Mouse (Mus musculus): ENCODE data around the gene Gm17545. TPM values are rescaled to one million over a fixed set of nuclear protein-coding genes. Genes with fewer than 3 reads are reported as not detected.

Gene Gm17545
- polyA plus RNA-seq, 1 experiment from 2014 or later: not detected

GRCm38 (mm10) chr9:22452697-22453096, 1.4 kb upstream of the Gm17545 start:
- H3K27me3 ChIP-seq (ENCODE audit: insufficient read depth, low read length): no peaks in the 10 kb centered on the region
- WGBS: 80% methylated on average over 10 of the region's 10 CpGs
- no peak overlapping the region for H3K9ac ChIP-seq (ENCODE audit: low read depth, low read length)
- peaks cover 80% of the 10 kb centered on the region for H3K36me3 ChIP-seq (ENCODE audit: insufficient read depth, low read length)
- no peak overlapping the region for H3K4me3 ChIP-seq (replicated peaks; ENCODE audit: low read depth, low read length)
- DNase-seq (ENCODE audit: low spot score): no peak
- no peaks in the 10 kb centered on the region for H3K4me1 ChIP-seq (replicated peaks; ENCODE audit: insufficient read depth, low read length)
- H3K27ac ChIP-seq: no peak overlapping the region
- no peak for ATAC-seq (replicated peaks; ENCODE audit: low FRiP score, low read depth)
- H3K9me3 ChIP-seq (replicated peaks; ENCODE audit: low read length): no peaks in the 10 kb centered on the region
- no peak for TF ChIP-seq CTCF (IDR thresholded peaks at IDR 0.05; ENCODE audit: low read depth)
- H3K4me2 ChIP-seq (ENCODE audit: low read length): no peak overlapping the region

GRCm38 (mm10) chr9:22453501-22453924, 577 bp upstream of the Gm17545 start:
- ATAC-seq (replicated peaks; ENCODE audit: low FRiP score, low read depth) (no peak), DNase-seq (ENCODE audit: low spot score) (no peak)
- Histone ChIP-seq H3K27me3 (ENCODE audit: insufficient read depth, low read length) (no peaks in the 10 kb centered on the region), H3K4me3 (replicated peaks; ENCODE audit: low read depth, low read length) (no peak overlapping the region), H3K4me1 (replicated peaks; ENCODE audit: insufficient read depth, low read length) (no peaks in the 10 kb centered on the region), H3K9me3 (replicated peaks; ENCODE audit: low read length) (no peaks in the 10 kb centered on the region), H3K4me2 (ENCODE audit: low read length) (no peak overlapping the region), H3K9ac (ENCODE audit: low read depth, low read length) (no peak overlapping the region), H3K27ac (no peak overlapping the region), H3K36me3 (ENCODE audit: insufficient read depth, low read length) (peaks cover 73% of the 10 kb centered on the region)
- WGBS: 90% methylated on average over 10 of the region's 10 CpGs
- no peak for TF ChIP-seq CTCF (IDR thresholded peaks at IDR 0.05; ENCODE audit: low read depth)

GRCm38 (mm10) chr9:22455041-22455440, 951 bp downstream of the Gm17545 start:
- Histone ChIP-seq H3K4me2 (ENCODE audit: low read length) (no peak overlapping the region), H3K4me3 (replicated peaks; ENCODE audit: low read depth, low read length) (no peak overlapping the region), H3K4me1 (replicated peaks; ENCODE audit: insufficient read depth, low read length) (no peaks in the 10 kb centered on the region), H3K27ac (no peak overlapping the region), H3K27me3 (ENCODE audit: insufficient read depth, low read length) (no peaks in the 10 kb centered on the region), H3K9ac (ENCODE audit: low read depth, low read length) (no peak overlapping the region), H3K9me3 (replicated peaks; ENCODE audit: low read length) (no peaks in the 10 kb centered on the region), H3K36me3 (ENCODE audit: insufficient read depth, low read length) (peaks cover 63% of the 10 kb centered on the region)
- no peak for DNase-seq (ENCODE audit: low spot score)
- no peak for ATAC-seq (replicated peaks; ENCODE audit: low FRiP score, low read depth)
- TF ChIP-seq CTCF (IDR thresholded peaks at IDR 0.05; ENCODE audit: low read depth): peak; percentile 24; the same call in 1 of the 2 replicates

- Histone ChIP-seq H3K27me3 (ENCODE audit: insufficient read depth, low read length) (no peaks in the 10 kb centered on the region), H3K4me2 (ENCODE audit: low read length) (no peak overlapping the region), H3K4me3 (replicated peaks; ENCODE audit: low read depth, low read length) (no peak overlapping the region), H3K9me3 (replicated peaks; ENCODE audit: low read length) (no peaks in the 10 kb centered on the region), H3K36me3 (ENCODE audit: insufficient read depth, low read length) (peaks cover 47% of the 10 kb centered on the region), H3K4me1 (replicated peaks; ENCODE audit: insufficient read depth, low read length) (no peaks in the 10 kb centered on the region), H3K9ac (ENCODE audit: low read depth, low read length) (no peak overlapping the region), H3K27ac (no peak overlapping the region)
- ATAC-seq (replicated peaks; ENCODE audit: low FRiP score, low read depth): no peak
- no peak for TF ChIP-seq CTCF (IDR thresholded peaks at IDR 0.05; ENCODE audit: low read depth)
- WGBS: 88% methylated on average over 11 of the region's 11 CpGs
- no peak for DNase-seq (ENCODE audit: low spot score)
These were observed 3.2 kb downstream of the Gm17545 start for GRCm38 (mm10) chr9:22457142-22457835.

- H3K27ac ChIP-seq: no peak overlapping the region
- no peaks in the 10 kb centered on the region for H3K4me1 ChIP-seq (replicated peaks; ENCODE audit: insufficient read depth, low read length)
- no peak overlapping the region for H3K9ac ChIP-seq (ENCODE audit: low read depth, low read length)
- WGBS: 90% methylated on average over 3 of the region's 3 CpGs
- no peaks in the 10 kb centered on the region for H3K9me3 ChIP-seq (replicated peaks; ENCODE audit: low read length)
- no peaks in the 10 kb centered on the region for H3K27me3 ChIP-seq (ENCODE audit: insufficient read depth, low read length)
- no peak overlapping the region for H3K4me3 ChIP-seq (replicated peaks; ENCODE audit: low read depth, low read length)
- ATAC-seq (replicated peaks; ENCODE audit: low FRiP score, low read depth) (no peak), DNase-seq (ENCODE audit: low spot score) (no peak)
- no peak overlapping the region for H3K4me2 ChIP-seq (ENCODE audit: low read length)
- H3K36me3 ChIP-seq (ENCODE audit: insufficient read depth, low read length): peaks cover 8% of the 10 kb centered on the region; the same call in 1 of the 2 replicates
- no peak for TF ChIP-seq CTCF (IDR thresholded peaks at IDR 0.05; ENCODE audit: low read depth)
These were observed 7.9 kb downstream of the Gm17545 start for GRCm38 (mm10) chr9:22461946-22462345.

- DNase-seq (ENCODE audit: low spot score) (no peak), ATAC-seq (replicated peaks; ENCODE audit: low FRiP score, low read depth) (no peak)
- no peaks in the 10 kb centered on the region for H3K4me1 ChIP-seq (replicated peaks; ENCODE audit: insufficient read depth, low read length)
- no peaks in the 10 kb centered on the region for H3K9me3 ChIP-seq (replicated peaks; ENCODE audit: low read length)
- no peaks in the 10 kb centered on the region for H3K27me3 ChIP-seq (ENCODE audit: insufficient read depth, low read length)
- H3K4me3 ChIP-seq (replicated peaks; ENCODE audit: low read depth, low read length): no peak overlapping the region
- H3K36me3 ChIP-seq (ENCODE audit: insufficient read depth, low read length): no peaks in the 10 kb centered on the region
- H3K9ac ChIP-seq (ENCODE audit: low read depth, low read length): no peak overlapping the region
- 90% methylated on average over 5 of the region's 5 CpGs for WGBS
- TF ChIP-seq CTCF (IDR thresholded peaks at IDR 0.05; ENCODE audit: low read depth): no peak
- H3K27ac ChIP-seq: no peak overlapping the region
- no peak overlapping the region for H3K4me2 ChIP-seq (ENCODE audit: low read length)
These were observed 12.1 kb downstream of the Gm17545 start for GRCm38 (mm10) chr9:22466212-22466611.
